Mouse (Mus musculus) B cell, adult 62 days (primary cell): Measurements from ENCODE around the gene Olfr1014. TPM values are rescaled to one million over a fixed set of nuclear protein-coding genes. Genes with fewer than 3 reads are reported as not detected.

Experiments used
- total RNA-seq: library from RNA; stranded (reverse); gene quantifications from 4 replicates; pipeline ENCODE4 v1.2.4, GENCODE M21; 2023

The Olfr1014 gene
- not detected in 4 replicates for total RNA-seq

DNA sequence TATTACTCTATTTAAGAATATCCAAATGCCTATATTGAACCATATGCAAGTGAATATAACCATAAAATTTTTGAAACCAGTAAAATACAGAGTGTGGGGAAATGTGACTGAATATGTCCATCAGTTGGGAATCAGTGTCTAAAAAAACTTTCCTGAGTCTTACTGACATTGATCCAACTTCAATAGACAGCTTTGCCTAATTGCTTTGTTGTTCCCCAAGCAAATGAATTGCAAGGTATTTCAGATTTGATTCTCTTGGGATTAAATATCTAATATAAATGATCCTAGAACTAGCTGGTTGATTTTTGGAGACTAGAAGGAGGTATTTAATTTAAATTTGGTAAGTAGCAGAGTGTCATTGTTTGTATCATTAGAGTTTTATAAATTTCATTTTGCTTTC is at the start of gene Olfr1014:
TSS of gene Olfr1014 (plus strand) at position 301 of the 400 bp plus-strand sequence.

DNA sequence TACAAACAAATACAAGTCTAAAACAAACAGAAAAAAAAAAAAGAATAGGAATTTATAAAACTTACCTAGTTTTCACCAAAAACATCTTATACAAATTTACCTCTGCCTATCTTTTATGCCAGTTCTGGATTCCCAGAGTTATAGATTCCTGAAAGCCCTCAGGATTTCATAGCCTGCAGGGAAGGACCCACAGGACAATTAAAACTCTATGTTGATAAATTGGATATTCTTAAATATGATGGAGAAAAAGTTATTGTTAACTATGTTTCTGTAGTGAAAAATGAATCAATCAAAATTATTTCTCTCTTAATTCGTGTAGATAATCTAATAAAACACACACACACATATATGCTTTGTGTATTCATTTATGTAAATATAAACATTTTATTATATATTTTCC is 9.8 kb upstream of the Olfr1014 start, which contains the start of gene Olfr1012:
TSS of gene Olfr1012 (minus strand) at position 101 of the 400 bp plus-strand sequence.

DNA sequence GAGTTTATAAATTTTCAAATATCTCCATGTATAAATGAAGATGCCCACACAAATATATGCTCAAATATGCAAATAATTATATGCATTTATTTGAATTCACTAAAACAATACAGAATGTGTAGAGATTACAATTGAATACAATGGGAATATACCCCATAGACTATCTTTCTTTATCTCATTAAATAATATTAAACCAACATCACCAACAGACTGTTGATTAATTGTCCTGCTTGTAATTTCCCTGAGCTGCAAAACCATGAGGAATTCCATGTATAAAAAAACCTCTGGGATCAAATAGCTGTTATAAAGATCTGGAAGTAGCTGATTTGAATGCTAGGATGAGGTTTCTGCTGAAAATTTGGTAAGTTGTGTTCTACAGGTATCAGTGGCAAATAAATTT is 5.7 kb upstream of the Olfr1014 start, which contains the start of gene Olfr1013:
TSS of gene Olfr1013 (plus strand) at position 301 of the 400 bp plus-strand sequence.

DNA sequence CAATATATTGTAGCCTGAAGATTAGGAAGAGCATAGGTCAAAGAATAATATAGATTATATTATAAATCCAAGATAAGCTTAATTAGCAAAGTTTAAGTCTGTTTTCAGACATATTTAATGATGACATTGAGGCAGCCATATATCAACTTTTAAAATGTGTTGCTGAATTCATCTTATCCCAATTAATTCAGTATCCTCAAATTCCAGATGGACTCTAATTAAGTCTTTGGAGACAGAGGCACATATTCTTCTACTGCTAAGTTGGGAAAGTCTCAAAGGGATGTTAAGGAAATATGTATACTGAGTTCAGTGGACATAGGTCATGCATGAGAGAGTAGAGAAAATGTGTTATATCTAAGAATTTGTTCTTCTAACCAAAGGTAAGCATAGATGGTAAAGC is 9.2 kb downstream of the Olfr1014 start, which contains the start of gene Olfr1015:
TSS of gene Olfr1015 (plus strand) at position 301 of the 400 bp plus-strand sequence.

DNA sequence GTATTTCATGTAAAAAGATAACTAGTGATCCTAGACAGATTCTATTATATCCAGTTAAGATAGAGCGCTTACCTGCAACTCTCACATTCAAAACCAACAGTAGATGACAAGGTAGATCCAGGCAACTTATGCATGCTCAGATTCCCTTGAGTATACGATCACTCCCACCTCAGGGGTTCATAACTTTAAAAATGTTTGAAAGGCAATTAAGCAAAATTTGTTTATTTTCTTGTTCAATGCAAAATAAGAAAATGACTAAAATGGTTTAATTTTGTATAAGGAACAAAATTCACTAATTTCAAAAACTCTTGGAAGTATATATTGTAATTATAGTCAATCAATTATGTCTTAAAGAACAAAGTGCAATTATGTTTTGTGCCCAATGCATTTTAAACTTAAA is 29.9 kb downstream of the Olfr1014 start, which contains the start of gene Olfr1016:
TSS of gene Olfr1016 (minus strand) at position 101 of the 400 bp plus-strand sequence.

DNA sequence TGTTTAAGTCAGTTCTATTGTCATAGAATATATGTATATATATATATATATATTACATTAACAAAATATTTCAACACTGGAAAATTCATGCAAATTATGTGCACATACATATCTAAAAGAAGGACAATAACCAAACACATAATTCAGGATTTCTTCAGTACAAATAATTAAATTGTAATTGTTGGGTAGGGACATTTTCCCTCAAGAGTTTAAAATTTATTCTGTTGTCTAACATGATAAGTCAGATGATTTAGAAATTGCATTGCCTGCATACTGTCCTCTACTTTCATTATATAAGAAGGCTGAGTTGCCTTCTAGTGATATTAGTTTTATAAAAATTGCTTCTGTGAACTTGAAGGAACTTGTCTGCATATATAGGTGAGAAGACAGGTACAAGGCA is 45.7 kb downstream of the Olfr1014 start, which contains the start of gene Olfr1018:
TSS of gene Olfr1018 (plus strand) at position 301 of the 400 bp plus-strand sequence.

Other genes with a start within 250 kb of the Olfr1014 start
- not detected in 4 replicates for gene Olfr996, start 193.5 kb upstream of the Olfr1014 start, total RNA-seq
- not detected in 4 replicates for gene Olfr998, start 183.8 kb upstream of the Olfr1014 start, total RNA-seq
- not detected in 4 replicates for gene Olfr1000, start 160.8 kb upstream of the Olfr1014 start, total RNA-seq
- gene Olfr1002, start 122.0 kb upstream of the Olfr1014 start, total RNA-seq, result not detected in 4 replicates
- not detected in 4 replicates for gene Olfr154, start 108.3 kb upstream of the Olfr1014 start, total RNA-seq
- not detected in 4 replicates for gene Olfr1006, start 93.9 kb upstream of the Olfr1014 start, total RNA-seq
- gene Olfr1008, start 83.3 kb upstream of the Olfr1014 start, total RNA-seq, result not detected in 4 replicates
- not detected in 4 replicates for gene Olfr1009, start 57.3 kb upstream of the Olfr1014 start, total RNA-seq
- gene Olfr1012, start 9.9 kb upstream of the Olfr1014 start, total RNA-seq, result not detected in 4 replicates
- gene Olfr1013, start 5.6 kb upstream of the Olfr1014 start, total RNA-seq, result not detected in 4 replicates
- not detected in 4 replicates for gene Olfr1015, start 9.3 kb downstream of the Olfr1014 start, total RNA-seq
- gene Olfr1016, start 29.8 kb downstream of the Olfr1014 start, total RNA-seq, result not detected in 4 replicates
- not detected in 4 replicates for gene Olfr1018, start 45.8 kb downstream of the Olfr1014 start, total RNA-seq
- gene Olfr1019, start 72.8 kb downstream of the Olfr1014 start, total RNA-seq, result not detected in 4 replicates
- not detected in 4 replicates for gene Olfr1020, start 74.3 kb downstream of the Olfr1014 start, total RNA-seq
- gene Olfr1022, start 95.9 kb downstream of the Olfr1014 start, total RNA-seq, result not detected in 4 replicates
- gene Olfr1023, start 112.9 kb downstream of the Olfr1014 start, total RNA-seq, result not detected in 4 replicates
- gene Olfr1024, start 132.3 kb downstream of the Olfr1014 start, total RNA-seq, result not detected in 4 replicates
- not detected in 4 replicates for gene Olfr1025-ps1, start 142.5 kb downstream of the Olfr1014 start, total RNA-seq
- not detected in 4 replicates for gene Olfr1026, start 148.8 kb downstream of the Olfr1014 start, total RNA-seq
- gene Olfr1028, start 177.7 kb downstream of the Olfr1014 start, total RNA-seq, result 0.15 TPM in 1 of 4 replicates, not detected in the others
- not detected in 4 replicates for gene Olfr1029, start 201.2 kb downstream of the Olfr1014 start, total RNA-seq
- gene Olfr1030, start 206.6 kb downstream of the Olfr1014 start, total RNA-seq, result not detected in 4 replicates
- gene Olfr1031, start 217.6 kb downstream of the Olfr1014 start, total RNA-seq, result not detected in 4 replicates
- not detected in 4 replicates for gene Olfr1032, start 232.8 kb downstream of the Olfr1014 start, total RNA-seq
- not detected in 4 replicates for gene Olfr1033, start 247.9 kb downstream of the Olfr1014 start, total RNA-seq